Mouse (Mus musculus) heart, adult 11 months (tissue): Measurements from ENCODE around the gene 4930595D18Rik.

Source experiments
- DNase-seq: peaks from one replicate; pipeline ENCODE4 v3.0.0; 2022

Gene 4930595D18Rik

GRCm38 (mm10) chr12:111165146-111165812, 19.0 kb downstream of the 4930595D18Rik start:
- peak; percentile 95 for DNase-seq

- DNase-seq = peak; percentile 99
Measured at GRCm38 (mm10) chr12:111164310-111164751, 20.0 kb downstream of the 4930595D18Rik start.

- peak; percentile 95 for DNase-seq
Measured at GRCm38 (mm10) chr12:111162312-111163061, 21.8 kb downstream of the 4930595D18Rik start.

- DNase-seq = no peak
Measured at GRCm38 (mm10) chr12:111161943-111162311, 22.4 kb downstream of the 4930595D18Rik start.

GRCm38 (mm10) chr12:111160871-111161270, 23.4 kb downstream of the 4930595D18Rik start:
- DNase-seq = peak; percentile 79

- DNase-seq = peak; percentile 98
Measured at GRCm38 (mm10) chr12:111159659-111160428, 24.4 kb downstream of the 4930595D18Rik start.

GRCm38 (mm10) chr12:111155756-111156155, 28.5 kb downstream of the 4930595D18Rik start:
- peak; percentile 73 for DNase-seq

- no peak for DNase-seq
Measured at GRCm38 (mm10) chr12:111154641-111155040, 29.6 kb downstream of the 4930595D18Rik start.

- DNase-seq = no peak
Measured at GRCm38 (mm10) chr12:111153946-111154345, 30.3 kb downstream of the 4930595D18Rik start.

GRCm38 (mm10) chr12:111152981-111153710, 31.1 kb downstream of the 4930595D18Rik start:
- DNase-seq = no peak

GRCm38 (mm10) chr12:111152579-111152978, 31.7 kb downstream of the 4930595D18Rik start:
- DNase-seq = no peak

- DNase-seq = no peak
Measured at GRCm38 (mm10) chr12:111151422-111152156, 32.7 kb downstream of the 4930595D18Rik start.

- peak; percentile 76 for DNase-seq
Measured at GRCm38 (mm10) chr12:111150236-111150596, 34.1 kb downstream of the 4930595D18Rik start.

- DNase-seq = peak; percentile 63
Measured at GRCm38 (mm10) chr12:111149495-111150235, 34.6 kb downstream of the 4930595D18Rik start.

- no peak for DNase-seq
Measured at GRCm38 (mm10) chr12:111145269-111145668, 39.0 kb downstream of the 4930595D18Rik start.

GRCm38 (mm10) chr12:111144598-111144997, 39.7 kb downstream of the 4930595D18Rik start:
- DNase-seq = no peak

- DNase-seq = peak; percentile 95
Measured at GRCm38 (mm10) chr12:111143509-111144063, 40.7 kb downstream of the 4930595D18Rik start.

GRCm38 (mm10) chr12:111143005-111143508, 41.2 kb downstream of the 4930595D18Rik start:
- no peak for DNase-seq

- no peak for DNase-seq
Measured at GRCm38 (mm10) chr12:111137079-111137478, 47.2 kb downstream of the 4930595D18Rik start.

GRCm38 (mm10) chr12:111135953-111136352, 48.3 kb downstream of the 4930595D18Rik start:
- DNase-seq = no peak
